Mouse (Mus musculus): ENCODE data around the gene Sumf2.
"Not testable (repeated sequence)": the region's sequence is repeated elsewhere in the genome, so short reads cannot be mapped to it uniquely, and the experiment has no call there.

DNA sequence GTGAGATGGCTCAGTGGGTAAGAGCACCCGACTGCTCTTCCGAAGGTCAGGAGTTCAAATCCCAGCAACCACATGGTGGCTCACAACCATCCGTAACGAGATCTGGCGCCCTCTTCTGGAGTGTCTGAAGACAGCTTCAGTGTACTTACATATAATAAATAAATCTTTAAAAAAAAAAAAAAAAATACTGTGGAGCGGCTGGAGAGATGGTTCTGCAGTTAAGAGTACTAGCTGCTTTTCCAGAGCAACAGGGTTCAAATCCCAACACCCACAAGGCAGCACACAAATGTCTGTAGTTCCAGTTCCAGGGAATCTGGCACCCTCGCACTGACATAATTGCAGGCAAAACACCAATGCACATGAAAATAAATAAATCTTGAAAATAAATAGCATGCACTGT lies 43.6 kb downstream of the Sumf2 start:
- TF ChIP-seq CTCF (conservative IDR thresholded peaks at IDR 0.05 in 1 of 2, IDR thresholded peaks at IDR 0.05 in 1 of 2; ENCODE audit: low read depth in 2 of 2, low read length in 2 of 2); MXI1 (IDR thresholded peaks at IDR 0.05; ENCODE audit: low read depth, low read length); NRF1 (IDR thresholded peaks at IDR 0.05; ENCODE audit: low read depth, low read length); BHLHE40 (IDR thresholded peaks at IDR 0.05; ENCODE audit: low read depth, low read length); POLR2A (IDR thresholded peaks at IDR 0.05; ENCODE audit: low read depth, low read length); TBP (conservative IDR thresholded peaks at IDR 0.05; ENCODE audit: low read depth, low read length); MYC (IDR thresholded peaks at IDR 0.05; ENCODE audit: low read depth, low read length); ELF1 (IDR thresholded peaks at IDR 0.05; ENCODE audit: low read depth, low read length): not testable (repeated sequence)
